Mouse (Mus musculus) neutrophil, adult 5-6 weeks (primary cell): Measurements from ENCODE around the gene Rbm25. TPM values are rescaled to one million over a fixed set of nuclear protein-coding genes. Genes with fewer than 3 reads are reported as not detected.

Experiments used
- ATAC-seq: fragments of 151-379, 151-347 bp; 2 replicates; pipeline ENCODE4 v1.8.0; 2017; ENCODE audit warnings: mild to moderate bottlenecking, moderate TSS enrichment; ENCODE audit not compliant: insufficient number of reproducible peaks, poor library complexity, low FRiP score, severe bottlenecking; ENCODE audit errors: extremely low read depth
- total RNA-seq: library from RNA; stranded (forward); fragments of 200-1000 nt; gene quantifications from 2 replicates; pipeline ENCODE4 v1.2.3, GENCODE M21; 2017

Rbm25 gene
- total RNA-seq, 1 experiment from 2014 or later = 407 TPM

DNA sequence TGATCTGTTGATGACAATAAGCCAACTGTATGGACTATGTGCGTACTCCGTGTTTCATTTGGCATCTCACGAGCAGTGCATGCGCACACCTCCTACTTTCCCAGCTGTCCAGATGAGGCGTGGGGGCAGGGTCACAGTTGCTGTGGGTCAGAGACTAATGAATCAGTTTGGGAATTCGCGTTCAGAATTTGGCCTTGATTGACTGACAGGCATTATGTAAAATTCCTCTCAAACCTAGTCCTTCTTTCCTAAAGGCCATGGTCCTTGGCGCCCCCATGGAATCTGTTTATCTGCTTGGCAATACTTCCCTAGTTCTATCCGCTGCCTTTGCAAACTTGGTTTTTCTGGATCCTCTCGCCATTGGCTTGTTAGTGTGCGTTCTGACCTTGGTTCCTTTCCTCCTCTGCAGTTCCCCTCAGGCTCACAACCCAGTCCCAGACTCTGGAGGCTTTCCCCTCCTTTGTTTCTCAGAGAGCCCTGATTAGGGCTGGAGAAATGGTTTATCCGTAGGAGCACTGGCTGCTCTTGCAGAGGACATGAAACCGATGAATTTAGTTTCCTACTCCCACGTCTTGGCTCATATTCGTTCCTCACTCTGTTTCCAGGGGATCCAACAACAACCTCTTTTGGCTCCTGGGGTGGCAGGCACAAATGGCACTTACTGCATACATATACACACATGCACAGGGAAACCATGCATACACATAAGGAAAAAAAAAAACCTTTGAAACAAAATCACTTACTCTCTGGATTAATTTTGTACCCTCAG, 85.6 kb downstream of the Rbm25 start:
- ATAC-seq = no peak

GRCm38 (mm10) chr12:83719431-83719830, 88.4 kb downstream of the Rbm25 start:
- no peak for ATAC-seq

DNA sequence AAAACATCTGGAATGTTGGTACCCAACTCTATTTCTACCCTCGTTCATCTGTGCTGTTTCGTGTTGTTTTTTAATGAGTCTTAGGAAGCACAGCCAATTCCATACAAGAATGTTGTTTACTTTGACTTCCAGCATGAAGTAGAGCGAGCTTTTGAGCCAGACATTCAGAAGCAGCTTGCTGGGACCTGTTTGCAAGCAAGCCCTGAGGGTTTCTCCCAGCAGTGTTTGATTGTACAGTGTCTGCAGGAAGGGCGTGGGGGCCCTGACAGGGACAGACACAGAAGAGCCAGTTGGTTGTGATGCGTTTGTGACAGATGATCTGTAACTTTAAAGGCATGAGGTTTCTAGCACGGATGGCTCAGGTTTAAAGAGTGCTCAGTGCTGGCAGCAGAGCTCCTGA, 90.2 kb downstream of the Rbm25 start:
- no peak for ATAC-seq

GRCm38 (mm10) chr12:83723037-83723436, 92.0 kb downstream of the Rbm25 start:
- no peak for ATAC-seq

- ATAC-seq = no peak
Measured at GRCm38 (mm10) chr12:83726510-83727308, 95.7 kb downstream of the Rbm25 start.

DNA sequence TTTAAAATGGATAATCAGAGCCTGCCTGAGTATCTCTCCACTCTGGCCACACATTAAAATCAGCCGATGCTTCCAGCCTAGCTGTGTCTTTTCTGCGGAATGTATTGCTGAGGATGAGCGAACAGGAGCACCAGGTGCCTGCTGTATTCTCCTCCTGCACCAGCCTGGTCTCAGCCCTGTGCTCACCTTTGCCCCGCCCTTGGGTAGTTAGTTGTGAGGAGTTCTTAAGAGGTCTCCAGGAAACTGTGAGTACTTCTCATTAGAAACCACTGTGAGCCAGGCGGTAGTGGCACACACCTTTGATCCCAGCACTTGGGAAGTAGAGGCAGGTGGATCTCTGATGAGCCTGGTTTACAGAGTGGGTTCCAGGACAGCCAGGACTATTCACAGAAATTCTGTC, 101.2 kb downstream of the Rbm25 start:
- no peak for ATAC-seq

Other genes with a start within 250 kb of the Rbm25 start
- gene Dpf3, start 143.5 kb upstream of the Rbm25 start, total RNA-seq = 0.47 and 0.86 TPM in 2 replicates
- gene Dcaf4, start 110.8 kb upstream of the Rbm25 start, total RNA-seq = 12.6 and 15.2 TPM in 2 replicates
- gene Zfyve1, start 34.0 kb upstream of the Rbm25 start, total RNA-seq = 32.2 and 39.3 TPM in 2 replicates
- gene Psen1, start 56.9 kb downstream of the Rbm25 start, total RNA-seq = 85.5 and 89.0 TPM in 2 replicates
- gene Papln, start 132.4 kb downstream of the Rbm25 start, total RNA-seq = 0.37 TPM in 1 of 2 replicates, not detected in the other